Comparison of ENCODE assay signal across 22 mouse cellular contexts in the genomic region with DNA sequence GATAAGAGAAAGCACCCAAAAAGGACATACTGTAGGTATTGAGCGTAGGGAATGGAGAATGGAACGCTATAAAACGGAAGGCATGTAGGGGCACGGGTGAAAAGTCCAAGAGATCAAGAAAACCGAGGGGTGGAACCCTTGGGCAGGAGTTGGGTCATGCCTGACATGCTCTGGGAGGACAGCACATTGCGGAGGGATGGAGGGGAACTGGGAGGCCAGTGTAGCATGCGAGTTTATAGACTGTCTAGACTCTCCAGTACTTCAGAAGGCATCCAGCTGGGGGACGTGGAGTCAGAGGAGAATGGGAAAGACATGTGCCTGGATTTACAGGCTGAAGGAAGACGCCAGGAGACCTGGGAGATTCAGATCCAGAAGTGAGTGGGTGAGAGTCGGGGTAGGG. TPM values are rescaled to one million over a fixed set of nuclear protein-coding genes. Genes with fewer than 3 reads are reported as not detected.
DNase-seq lines count a peak whose midpoint lies in the region; ATAC-seq and TF ChIP-seq lines count a peak whose summit lies in the region.
"Had no signal": no experiment of that assay in that cellular context is flagged by ENCODE, and none has a peak within 500 bp of the region (broad histone marks: within the 10 kb centered on the region; RNA-seq: fewer than 3 reads in every experiment).

No protein-coding gene starts in this region.

- no peak overlapping the region for H3K4me3 ChIP-seq in embryonic facial prominence, embryonic 15.5 days (replicated peaks)
- no peak overlapping the region for H3K4me3 ChIP-seq in embryonic facial prominence, embryonic 10.5 days
- H3K4me3 ChIP-seq in intestine, embryonic 14.5 days (ENCODE audit: low read depth, low read length): no peak overlapping the region
- H3K4me3 ChIP-seq in intestine, embryonic 15.5 days (replicated peaks): no peak overlapping the region
- H3K4me3 ChIP-seq in kidney, postnatal 0 days (replicated peaks; ENCODE audit: low read depth, low read length): no peak overlapping the region
- no peak overlapping the region for H3K4me3 ChIP-seq in midbrain, embryonic 16.5 days (ENCODE audit: low read depth, low read length)
- H3K4me3 ChIP-seq: forebrain, embryonic 12.5 days; heart, embryonic 15.5 days; hindbrain, embryonic 10.5 days had no signal

- H3K9me3 ChIP-seq in embryonic facial prominence, embryonic 15.5 days (replicated peaks): no peaks in the 10 kb centered on the region
- H3K9me3 ChIP-seq in embryonic facial prominence, embryonic 10.5 days: no peaks in the 10 kb centered on the region
- no peaks in the 10 kb centered on the region for H3K9me3 ChIP-seq in intestine, embryonic 14.5 days (ENCODE audit: control insufficient read depth, low read length)
- H3K9me3 ChIP-seq in intestine, embryonic 15.5 days: no peaks in the 10 kb centered on the region
- no peaks in the 10 kb centered on the region for H3K9me3 ChIP-seq in kidney, postnatal 0 days (replicated peaks; ENCODE audit: low read length)
- H3K9me3 ChIP-seq in midbrain, embryonic 16.5 days (replicated peaks; ENCODE audit: control insufficient read depth, low read length, poor library complexity, severe bottlenecking): no peaks in the 10 kb centered on the region
- H3K9me3 ChIP-seq: forebrain, embryonic 12.5 days; G1E; heart, embryonic 15.5 days; hindbrain, embryonic 10.5 days had no signal

- H3K27me3 ChIP-seq in embryonic facial prominence, embryonic 15.5 days: no peaks in the 10 kb centered on the region
- no peaks in the 10 kb centered on the region for H3K27me3 ChIP-seq in embryonic facial prominence, embryonic 10.5 days (replicated peaks; ENCODE audit: low read depth, poor library complexity, severe bottlenecking)
- no peaks in the 10 kb centered on the region for H3K27me3 ChIP-seq in intestine, embryonic 14.5 days (replicated peaks; ENCODE audit: control insufficient read depth, insufficient read depth, low read length)
- H3K27me3 ChIP-seq in intestine, embryonic 15.5 days (replicated peaks): no peaks in the 10 kb centered on the region
- H3K27me3 ChIP-seq in kidney, postnatal 0 days (ENCODE audit: insufficient read depth, low read length): no peaks in the 10 kb centered on the region
- no peaks in the 10 kb centered on the region for H3K27me3 ChIP-seq in midbrain, embryonic 16.5 days (ENCODE audit: control insufficient read depth, insufficient read depth, low read depth, low read length)
- H3K27me3 ChIP-seq: forebrain, embryonic 12.5 days; heart, embryonic 15.5 days had no signal

- ATAC-seq in embryonic facial prominence, embryonic 15.5 days (ENCODE audit: insufficient number of reproducible peaks, low FRiP score, low TSS enrichment, low read depth): no peak
- ATAC-seq in intestine, embryonic 14.5 days (replicated peaks; ENCODE audit: low FRiP score, low TSS enrichment, low read depth): no peak
- ATAC-seq in intestine, embryonic 15.5 days: no peak
- 0 out of 2 replicates have a peak, but pooled peaks have one; percentile 44 for ATAC-seq in kidney, postnatal 0 days (replicated peaks; ENCODE audit: low FRiP score, low read depth)
- ATAC-seq in midbrain, embryonic 16.5 days: no peak
- ATAC-seq: CD4-positive, CD25-positive, alpha-beta regulatory T cell, adult 4 months; forebrain, embryonic 16.5 days had no signal

- no peak overlapping the region for H3K4me2 ChIP-seq in embryonic facial prominence, embryonic 15.5 days (replicated peaks)
- no peak overlapping the region for H3K4me2 ChIP-seq in intestine, embryonic 14.5 days (ENCODE audit: low read length)
- no peak overlapping the region for H3K4me2 ChIP-seq in intestine, embryonic 15.5 days (replicated peaks)
- H3K4me2 ChIP-seq in kidney, postnatal 0 days (ENCODE audit: low read length): no peak overlapping the region
- no peak overlapping the region for H3K4me2 ChIP-seq in midbrain, embryonic 16.5 days (ENCODE audit: low read length)
- H3K4me2 ChIP-seq: forebrain, embryonic 12.5 days; heart, embryonic 11.5 days; heart, embryonic 15.5 days; hindbrain, embryonic 14.5 days had no signal

- 0 out of 2 replicates have a peak overlapping the region, but pooled peaks have one; percentile 6 for H3K27ac ChIP-seq in embryonic facial prominence, embryonic 15.5 days (replicated peaks)
- H3K27ac ChIP-seq in embryonic facial prominence, embryonic 10.5 days (replicated peaks): no peak overlapping the region
- no peak overlapping the region for H3K27ac ChIP-seq in intestine, embryonic 14.5 days (ENCODE audit: low read depth)
- H3K27ac ChIP-seq in intestine, embryonic 15.5 days: no peak overlapping the region
- H3K27ac ChIP-seq in kidney, postnatal 0 days: no peak overlapping the region
- H3K27ac ChIP-seq in midbrain, embryonic 16.5 days (ENCODE audit: low read length): no peak overlapping the region
- H3K27ac ChIP-seq: forebrain, embryonic 12.5 days; heart, embryonic 15.5 days; hindbrain, embryonic 14.5 days had no signal

- no peak for TF ChIP-seq CTCF in kidney, postnatal 0 days (IDR thresholded peaks at IDR 0.05; ENCODE audit: low read depth)

- no peak overlapping the region for H3K9ac ChIP-seq in embryonic facial prominence, embryonic 15.5 days
- H3K9ac ChIP-seq in intestine, embryonic 14.5 days (ENCODE audit: low read length): no peak overlapping the region
- no peak overlapping the region for H3K9ac ChIP-seq in intestine, embryonic 15.5 days
- no peak overlapping the region for H3K9ac ChIP-seq in kidney, postnatal 0 days (ENCODE audit: low read depth, low read length)
- H3K9ac ChIP-seq in midbrain, embryonic 16.5 days (ENCODE audit: low read depth, low read length): no peak overlapping the region
- H3K9ac ChIP-seq: forebrain, embryonic 12.5 days; heart, embryonic 15.5 days; hindbrain, embryonic 14.5 days had no signal

- 0 out of 2 replicates have a peak, but pooled peaks cover 12% of the 10 kb centered on the region for H3K36me3 ChIP-seq in embryonic facial prominence, embryonic 15.5 days
- H3K36me3 ChIP-seq in embryonic facial prominence, embryonic 10.5 days (replicated peaks): 0 out of 2 replicates have a peak, but pooled peaks cover 8% of the 10 kb centered on the region
- H3K36me3 ChIP-seq in intestine, embryonic 14.5 days (ENCODE audit: control insufficient read depth, insufficient read depth, low read length): peaks cover 38% of the 10 kb centered on the region
- H3K36me3 ChIP-seq in intestine, embryonic 15.5 days: peaks cover 4% of the 10 kb centered on the region; the same call in 1 of the 2 replicates
- H3K36me3 ChIP-seq in kidney, postnatal 0 days (ENCODE audit: insufficient read depth, low read length): 0 out of 2 replicates have a peak, but pooled peaks cover 2% of the 10 kb centered on the region
- H3K36me3 ChIP-seq in midbrain, embryonic 16.5 days (ENCODE audit: control insufficient read depth, insufficient read depth, low read length): no peaks in the 10 kb centered on the region
- H3K36me3 ChIP-seq: forebrain, embryonic 12.5 days; G1E; heart, embryonic 15.5 days; hindbrain, embryonic 10.5 days had no signal

- H3K4me1 ChIP-seq in embryonic facial prominence, embryonic 15.5 days: peaks cover 30% of the 10 kb centered on the region
- peaks cover 32% of the 10 kb centered on the region for H3K4me1 ChIP-seq in embryonic facial prominence, embryonic 10.5 days
- no peaks in the 10 kb centered on the region; the same call in 1 of the 2 replicates for H3K4me1 ChIP-seq in intestine, embryonic 14.5 days (replicated peaks; ENCODE audit: control insufficient read depth, insufficient read depth, low read length)
- H3K4me1 ChIP-seq in intestine, embryonic 15.5 days (replicated peaks): no peaks in the 10 kb centered on the region
- peaks cover 13% of the 10 kb centered on the region; the same call in 1 of the 2 replicates for H3K4me1 ChIP-seq in kidney, postnatal 0 days (replicated peaks; ENCODE audit: insufficient read depth, low read length)
- H3K4me1 ChIP-seq in midbrain, embryonic 16.5 days (ENCODE audit: control insufficient read depth, insufficient read depth, low read length): no peaks in the 10 kb centered on the region
- H3K4me1 ChIP-seq: heart, embryonic 15.5 days had no signal

- no peak for DNase-seq in embryonic facial prominence, embryonic 10.5 days (ENCODE audit: low spot score)
- DNase-seq in intestine, embryonic 14.5 days (ENCODE audit: low spot score): peak; percentile 16
- DNase-seq in kidney, postnatal 0 days (ENCODE audit: low spot score): peak; percentile 62
- no peak for DNase-seq in kidney, adult 9 months
- DNase-seq: adrenal gland, adult 8-10 months; adrenal gland, postnatal 36 days; B cell, adult 2 months; cerebellum, adult 2 months; cerebellum, postnatal 10 days; gastrocnemius, postnatal 14 days; heart, postnatal 14 days had no signal

- 76% methylated on average over 10 of the region's 10 CpGs for WGBS in embryonic facial prominence, embryonic 15.5 days
- WGBS in embryonic facial prominence, embryonic 10.5 days: 87% methylated on average over 10 of the region's 10 CpGs
- 85% methylated on average over 10 of the region's 10 CpGs for WGBS in intestine, embryonic 14.5 days
- WGBS in intestine, embryonic 15.5 days: 80% methylated on average over 10 of the region's 10 CpGs
- WGBS in kidney, postnatal 0 days: 43% methylated on average over 10 of the region's 10 CpGs
- 88% methylated on average over 10 of the region's 10 CpGs for WGBS in midbrain, embryonic 16.5 days

RNA-seq across cellular contexts. Expression of a gene that starts 46.5 kb away (rescaled TPM):
- 35.3 and 39.7 TPM in 2 replicates for polyA plus RNA-seq in embryonic facial prominence, embryonic 15.5 days (2015; fragmentation: Nextera tagmentation; extraction: Ambion mirVana)
- polyA plus RNA-seq in embryonic facial prominence, embryonic 10.5 days (2016; fragmentation: Nextera tagmentation; extraction: Ambion mirVana): 29.4 and 34.6 TPM in 2 replicates
- polyA plus RNA-seq in intestine, embryonic 14.5 days (2014; fragmentation: Nextera tagmentation; extraction: Ambion mirVana): 29.6 and 31.1 TPM in 2 replicates
- 21.9 and 24.7 TPM in 2 replicates for polyA plus RNA-seq in intestine, embryonic 15.5 days (2015; fragmentation: Nextera tagmentation; extraction: Ambion mirVana)
- polyA plus RNA-seq in kidney, postnatal 0 days (2015; fragmentation: Nextera tagmentation; extraction: Ambion mirVana): 59.9 and 61.2 TPM in 2 replicates
- polyA plus RNA-seq in midbrain, embryonic 16.5 days (2015; fragmentation: Nextera tagmentation; extraction: Ambion mirVana): 38.8 and 40.6 TPM in 2 replicates
- polyA plus RNA-seq: G1E had no signal

Comparison
In these comparisons a context has a peak if more than half of its experiments do, and no peak if none do; other contexts are left out.
1. DNase-seq: peak in intestine, embryonic 14.5 days (single experiment) and kidney, postnatal 0 days (single experiment); none in embryonic facial prominence, embryonic 10.5 days (single experiment) and kidney, adult 9 months (single experiment).